ENCODE assay signal across 21 mouse cellular contexts in genomic region chr10:62242358-62242757, GRCm38 (mm10). TPM values are rescaled to one million over a fixed set of nuclear protein-coding genes. Genes with fewer than 3 reads are reported as not detected.
DNase-seq lines count a peak whose midpoint lies in the region; ATAC-seq lines count a peak whose summit lies in the region.
"Had no signal": no experiment of that assay in that cellular context is flagged by ENCODE, and none has a peak within 500 bp of the region (broad histone marks: within the 10 kb centered on the region; RNA-seq: fewer than 3 reads in every experiment).

No protein-coding gene starts in this region.

- ATAC-seq in erythroid progenitor cell, adult 5-6 weeks (replicated peaks; ENCODE audit: low FRiP score, poor library complexity, severe bottlenecking), result no peak
- ATAC-seq: forebrain, embryonic 16.5 days; intestine, postnatal 0 days; midbrain, embryonic 13.5 days had no signal

- peak; percentile 19 for DNase-seq in thymus, postnatal 4 days
- no peak for DNase-seq in thymus, postnatal 0 days (ENCODE audit: low spot score)
- peak; percentile 85 to 86 for DNase-seq in lung, adult 18-20 months
- peak; percentile 71 for DNase-seq in lung, postnatal 14 days
- no peak for DNase-seq in urinary bladder, adult 18-20 months (ENCODE audit: low spot score in 2 of 2)
- no peak for DNase-seq in urinary bladder, adult 2 months (ENCODE audit: low spot score)

RNA-seq across cellular contexts. Expression of gene Tacr2, which starts 9.9 kb away (rescaled TPM):
- 0.05 and 0.06 TPM in 2 replicates for polyA plus RNA-seq in thymus, postnatal 0 days (2015; fragmentation: Nextera tagmentation; extraction: Ambion mirVana)
- total RNA-seq in erythroid progenitor cell, adult 5-6 weeks (2015; ENCODE audit: low replicate concordance), result not detected in 2 replicates
- not detected in 2 replicates for total RNA-seq in erythroid progenitor cell, adult 5-6 weeks (2017; ENCODE audit: low replicate concordance)
- 4.2 and 10.7 TPM in 2 replicates for polyA plus RNA-seq in urinary bladder, adult 2 months (2012; rRNA removed)
- total RNA-seq: common myeloid progenitor, adult 5-6 weeks; gastrocnemius, postnatal 36 days; heart, adult 8-10 months; heart, postnatal 4 days; megakaryocyte, adult 5-6 weeks had no signal
- polyA plus RNA-seq: embryonic facial prominence, embryonic 11.5 days; forebrain, embryonic 16.5 days; heart, embryonic 15.5 days; hindbrain, embryonic 16.5 days; limb, embryonic 13.5 days; liver, embryonic 14.5 days; midbrain, embryonic 13.5 days; spleen, adult 2 months had no signal

RNA-seq across cellular contexts. Expression of gene Tspan15, which starts 11.3 kb away (rescaled TPM):
- 3.7 and 4.5 TPM in 2 replicates for polyA plus RNA-seq in thymus, postnatal 0 days (2015; fragmentation: Nextera tagmentation; extraction: Ambion mirVana)
- 0.36 and 5.4 TPM in 2 replicates for total RNA-seq in erythroid progenitor cell, adult 5-6 weeks (2015; ENCODE audit: low replicate concordance)
- 0.77 and 9.4 TPM in 2 replicates for total RNA-seq in erythroid progenitor cell, adult 5-6 weeks (2017; ENCODE audit: low replicate concordance)
- polyA plus RNA-seq in urinary bladder, adult 2 months (2012; rRNA removed), result 37.2 and 41.5 TPM in 2 replicates

Comparison
In these comparisons a context has a peak if more than half of its experiments do, and no peak if none do; other contexts are left out.
1. DNase-seq: peak in thymus, postnatal 4 days (single experiment), lung, adult 18-20 months (2 of 2) and lung, postnatal 14 days (single experiment); none in thymus, postnatal 0 days (single experiment), urinary bladder, adult 18-20 months (0 of 2) and urinary bladder, adult 2 months (single experiment).